Mouse (Mus musculus) frontal cortex, adult (tissue): ENCODE data around the gene Calhm1.
A peak's percentile ranks its signal among the peaks of the same experiment; 100 is the strongest.
"Not testable (repeated sequence)": the region's sequence is repeated elsewhere in the genome, so short reads cannot be mapped to it uniquely, and the experiment has no call there.

Experiments
- ATAC-seq: cut with Nextera tagmentation; 2 replicates; pipeline ENCODE4 v1.9.2; 2017; ENCODE audit warnings: mild to moderate bottlenecking, moderate library complexity, mixed read lengths; ENCODE audit not compliant: low TSS enrichment

Gene Calhm1

GRCm38 (mm10) chr19:47153767-47154166, 9.7 kb upstream of the Calhm1 start:
- ATAC-seq = no peak

DNA sequence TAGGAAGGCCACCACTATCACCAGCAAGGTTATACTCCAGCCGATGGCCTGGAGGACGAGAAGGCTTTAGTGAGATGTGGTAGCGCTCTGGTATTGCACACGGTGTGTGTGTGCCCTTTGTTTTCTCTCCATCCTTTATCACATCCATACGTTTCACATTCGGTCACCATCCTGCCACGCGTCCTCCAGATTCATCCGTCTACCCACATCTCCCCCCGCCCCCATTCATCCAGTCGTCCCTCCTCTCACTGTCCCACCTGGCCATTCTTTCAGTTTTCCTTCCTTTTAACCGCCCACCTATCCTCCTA, 8.0 kb upstream of the Calhm1 start:
- no peak for ATAC-seq

DNA sequence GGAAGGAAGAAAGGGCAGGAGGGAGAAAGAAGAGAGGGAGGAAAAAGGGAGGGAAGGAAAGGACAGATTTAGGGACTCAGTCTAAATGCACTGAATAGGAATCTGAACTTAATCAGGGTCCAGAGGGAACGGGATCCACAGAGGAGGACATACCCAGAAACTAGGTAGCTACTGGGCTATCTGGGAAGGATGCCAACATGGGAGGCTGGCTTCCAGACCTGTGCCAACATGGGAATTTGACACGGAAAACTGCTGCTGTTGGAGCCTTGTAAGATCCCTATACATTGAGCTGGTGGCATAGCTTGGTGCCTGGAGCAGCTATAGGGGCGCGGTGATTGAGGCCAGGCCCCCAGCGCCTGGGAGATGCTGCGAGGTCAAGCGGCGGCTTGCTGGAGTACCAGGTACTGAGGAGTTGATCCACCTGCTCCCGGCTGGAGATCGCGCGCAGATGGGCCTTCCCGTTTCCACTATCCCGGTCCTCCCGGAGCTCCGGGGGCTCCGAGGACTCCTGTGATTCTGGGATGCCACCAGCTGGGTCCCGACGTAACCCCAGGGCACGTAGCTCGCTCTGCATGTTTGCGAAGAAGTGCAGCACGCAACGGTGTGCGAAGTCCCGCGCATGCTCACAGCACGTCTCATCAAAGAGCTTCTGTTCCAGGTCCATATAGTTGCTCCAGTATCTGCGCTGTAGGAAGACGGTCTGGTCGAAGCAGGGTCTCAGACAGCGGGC, 7.4 kb upstream of the Calhm1 start:
- ATAC-seq = peak; percentile 84

DNA sequence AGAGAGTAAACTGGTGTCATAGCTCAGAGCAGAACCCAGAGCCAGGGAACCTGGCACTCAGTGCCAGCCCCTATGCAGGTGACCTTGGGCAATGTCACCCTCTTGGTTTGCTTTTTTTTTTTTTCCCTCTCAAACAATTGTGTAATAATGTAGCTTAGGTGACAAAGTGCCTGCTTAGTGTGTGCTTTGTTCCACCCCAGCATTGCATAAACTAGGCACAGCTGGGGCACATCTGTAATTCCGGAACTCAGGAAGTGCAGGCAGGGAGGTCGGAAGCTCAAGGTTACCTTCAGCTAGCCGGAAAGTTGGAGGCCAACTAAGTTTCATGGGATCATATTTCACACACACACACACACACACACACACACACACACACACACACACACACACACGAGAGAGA, 5.8 kb upstream of the Calhm1 start:
- no peak for ATAC-seq

GRCm38 (mm10) chr19:47148267-47148847, 4.3 kb upstream of the Calhm1 start:
- no peak for ATAC-seq

- ATAC-seq = no peak
Observed at GRCm38 (mm10) chr19:47142438-47142837, 1.6 kb downstream of the Calhm1 start.

DNA sequence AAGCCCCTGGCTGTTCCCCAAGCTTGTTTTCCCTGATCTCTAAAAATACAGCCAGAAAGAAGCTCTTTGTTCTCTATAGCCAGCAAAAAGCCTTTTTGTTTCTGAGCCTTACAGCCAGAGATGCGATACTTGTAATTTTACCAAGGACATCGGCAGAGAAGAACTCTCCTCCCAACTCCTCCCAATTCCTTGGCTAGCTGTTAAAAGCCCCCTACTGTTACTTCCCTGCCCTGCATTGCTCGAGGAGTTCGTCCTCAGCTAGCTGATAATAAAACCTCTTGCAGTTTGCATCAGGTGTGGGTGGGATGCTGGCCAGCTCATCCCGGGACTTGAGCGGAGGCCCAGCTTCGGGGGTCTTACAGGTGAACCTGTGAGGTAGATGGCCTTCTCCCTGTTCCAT, 4.4 kb downstream of the Calhm1 start:
- not testable (repeated sequence) for ATAC-seq

DNA sequence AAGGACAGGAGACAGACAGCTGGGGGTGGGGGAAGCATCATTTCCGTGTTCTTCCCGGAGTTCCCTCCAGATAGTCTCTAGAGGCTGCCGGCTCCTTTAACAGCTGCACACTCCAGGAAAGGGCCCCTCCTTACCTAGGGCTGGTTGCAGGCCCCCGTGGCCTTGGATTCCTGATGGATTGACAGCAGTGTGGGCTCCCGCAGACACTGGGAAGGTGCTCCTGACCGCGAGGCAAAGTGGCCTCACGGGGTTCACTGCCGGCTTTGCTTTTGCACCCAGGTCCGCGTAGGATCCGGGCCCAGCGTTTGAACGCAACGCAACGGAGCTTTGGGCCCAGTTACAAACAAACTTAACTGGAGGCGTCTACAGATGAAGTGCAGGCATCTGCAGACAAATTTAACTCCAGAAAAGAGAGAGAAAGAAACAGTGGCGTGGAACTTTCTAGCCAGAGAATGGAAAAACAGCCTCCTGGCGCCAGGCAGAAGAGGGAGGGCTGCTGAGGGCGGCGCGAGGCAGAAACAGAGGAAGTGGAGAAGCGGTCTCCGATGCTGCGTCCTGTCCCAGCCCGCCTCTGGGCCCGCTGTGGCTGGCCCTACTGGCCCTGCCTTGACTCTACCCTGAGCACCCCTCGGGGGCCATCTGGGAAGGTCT, 6.2 kb downstream of the Calhm1 start, which contains the start of gene Calhm2:
TSS of gene Calhm2 (minus strand) at position 524 of the 651 bp plus-strand sequence.
- ATAC-seq = peak; percentile 50

DNA sequence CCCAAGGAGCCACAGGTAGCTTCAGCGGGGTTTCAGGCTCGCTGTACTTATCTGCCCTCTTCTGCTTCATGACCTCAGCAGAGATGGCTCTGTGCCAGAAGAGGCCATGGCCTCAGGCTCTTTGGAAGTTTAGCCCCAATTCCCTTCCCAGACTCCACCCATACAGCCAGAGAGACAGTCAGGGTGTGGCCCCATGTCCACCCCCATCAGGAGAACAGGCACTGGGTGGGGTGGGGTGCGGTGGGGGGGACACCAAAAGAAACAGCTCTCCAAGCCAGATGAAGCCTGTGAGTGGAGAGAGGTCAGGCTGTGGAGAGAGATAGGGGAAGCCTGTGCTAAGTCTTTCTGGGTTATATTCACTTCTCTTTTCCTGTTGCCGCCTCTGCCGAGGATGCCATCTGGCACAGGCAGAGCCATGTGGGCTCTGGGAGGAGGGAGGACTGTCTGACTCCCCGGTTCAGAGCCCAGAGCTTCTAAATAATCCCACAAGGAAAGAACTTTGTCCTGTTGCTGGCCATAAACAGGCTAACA, 6.9 kb downstream of the Calhm1 start:
- ATAC-seq = peak; percentile 64

DNA sequence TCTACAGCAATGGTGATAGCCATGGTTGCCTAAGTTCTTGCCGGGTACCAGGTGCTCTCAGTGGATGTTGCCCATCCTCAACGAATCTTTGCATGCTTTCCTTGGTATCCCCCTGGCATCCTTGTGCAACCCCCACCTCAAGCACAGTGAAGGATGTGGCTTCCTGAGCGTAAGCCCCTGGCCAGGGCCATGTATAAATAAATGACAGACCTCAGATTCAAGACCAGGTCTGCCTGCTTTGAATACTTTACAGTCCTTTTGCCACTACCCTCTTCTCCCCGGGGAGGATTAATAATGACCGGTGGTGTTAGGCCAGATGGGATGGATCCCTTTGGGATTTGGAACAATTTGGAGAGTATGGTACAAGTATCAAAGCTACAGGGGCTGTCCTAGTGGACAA, 7.9 kb downstream of the Calhm1 start:
- no peak for ATAC-seq

DNA sequence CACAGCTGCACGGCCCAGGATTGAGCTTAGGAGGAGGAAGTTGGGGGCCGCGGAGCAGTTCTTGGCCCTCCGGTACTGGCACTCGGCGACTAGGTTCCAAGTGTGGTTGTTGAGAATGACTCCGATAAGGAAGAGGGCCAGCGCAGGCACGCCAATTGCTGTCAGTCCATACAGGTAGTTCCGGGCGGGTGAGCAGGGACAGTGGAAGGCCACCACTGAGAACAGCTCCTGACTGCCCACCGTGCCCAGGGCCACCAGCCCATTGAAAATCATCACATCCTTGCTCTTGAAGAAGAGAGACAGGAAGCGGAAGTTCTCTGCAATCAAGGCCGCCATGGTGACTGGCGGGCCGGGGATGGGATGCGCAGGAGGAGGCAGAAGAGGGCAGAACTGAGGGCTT, 8.5 kb downstream of the Calhm1 start:
- no peak for ATAC-seq

GRCm38 (mm10) chr19:47133161-47133560, 10.9 kb downstream of the Calhm1 start:
- ATAC-seq = peak; percentile 44; the same call in 1 of the 2 replicates

DNA sequence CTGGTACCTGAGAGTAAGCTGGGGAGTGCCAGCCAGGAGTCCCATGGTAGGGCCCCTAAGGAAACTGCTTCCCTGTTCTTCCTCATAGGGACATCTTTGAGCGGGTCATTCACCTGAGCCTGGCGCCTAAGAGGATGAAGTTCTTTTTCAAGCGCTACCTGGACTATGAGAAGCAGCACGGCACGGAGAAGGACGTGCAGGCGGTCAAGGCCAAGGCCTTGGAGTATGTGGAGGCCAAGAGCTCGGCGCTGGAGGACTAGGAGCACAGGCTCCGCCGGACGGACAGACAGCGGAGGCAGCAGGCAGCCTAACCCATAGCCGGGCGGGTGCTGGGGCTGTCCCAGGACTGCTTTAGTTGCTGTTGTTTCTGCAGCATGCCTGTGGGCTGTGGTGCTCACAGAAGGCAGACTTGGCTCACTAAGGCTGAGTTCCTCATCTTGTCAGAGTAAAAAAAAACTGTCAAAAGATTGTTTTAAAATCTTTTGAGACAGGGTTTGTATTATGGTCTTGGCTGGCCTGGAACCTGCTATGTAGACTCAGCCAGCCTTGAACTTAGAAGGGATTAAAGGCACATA, 13.4 kb downstream of the Calhm1 start:
- no peak for ATAC-seq

DNA sequence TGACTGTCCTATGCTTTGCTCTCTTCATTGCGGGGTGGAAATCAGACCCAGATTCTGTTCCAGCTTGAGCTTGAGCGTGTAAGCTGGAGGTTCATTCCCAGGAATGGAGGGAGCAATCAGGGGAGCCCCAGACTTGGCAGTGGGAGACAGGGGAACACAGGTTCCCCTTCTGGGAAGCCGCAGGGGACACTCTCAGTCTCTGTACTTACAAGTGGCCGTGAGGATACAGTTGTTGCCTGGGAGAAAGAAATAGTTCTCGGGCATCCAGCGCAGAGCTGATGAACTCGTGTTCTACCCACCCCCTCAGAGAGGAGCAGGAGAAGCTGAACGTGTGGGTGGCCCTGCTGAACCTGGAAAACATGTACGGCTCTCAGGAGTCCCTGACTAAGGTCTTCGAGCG, 15.2 kb downstream of the Calhm1 start:
- no peak for ATAC-seq

- peak; percentile 38 for ATAC-seq
Observed at GRCm38 (mm10) chr19:47128164-47128563, 15.9 kb downstream of the Calhm1 start.

- no peak for ATAC-seq
Observed at GRCm38 (mm10) chr19:47122802-47123201, 21.3 kb downstream of the Calhm1 start.

GRCm38 (mm10) chr19:47121054-47121453, 23.0 kb downstream of the Calhm1 start:
- ATAC-seq = peak; percentile 65

- no peak for ATAC-seq
Observed at GRCm38 (mm10) chr19:47118634-47119033, 25.4 kb downstream of the Calhm1 start.

DNA sequence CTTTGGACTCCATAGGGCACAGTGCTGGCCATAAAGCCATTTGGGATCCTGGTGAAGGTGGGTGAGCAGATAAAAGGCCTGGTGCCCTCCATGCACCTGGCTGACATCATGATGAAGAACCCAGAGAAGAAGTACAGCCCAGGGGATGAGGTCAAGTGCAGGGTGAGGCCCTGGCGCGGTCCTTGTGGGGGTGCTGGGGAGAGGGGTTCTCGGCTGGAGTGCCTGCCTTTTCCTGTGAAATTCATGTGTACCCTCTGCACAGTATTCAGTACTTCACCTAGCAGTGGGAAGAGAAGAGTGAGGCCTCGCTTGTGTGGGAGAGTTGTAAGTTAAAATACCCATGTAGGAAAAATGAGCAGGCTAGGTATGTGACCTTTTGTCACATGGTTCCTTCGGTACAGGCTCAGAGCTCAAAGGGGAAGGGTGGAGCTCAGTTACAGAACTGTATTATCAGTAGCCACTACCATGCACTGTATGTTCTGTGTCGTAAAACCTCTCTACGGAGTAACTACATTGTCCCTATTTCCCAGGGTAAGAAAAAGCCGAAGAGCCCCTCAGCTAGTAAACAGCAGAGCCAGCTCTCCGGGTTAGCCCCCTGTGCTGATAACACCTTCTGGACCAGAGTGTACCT, 39.3 kb downstream of the Calhm1 start:
- no peak for ATAC-seq

DNA sequence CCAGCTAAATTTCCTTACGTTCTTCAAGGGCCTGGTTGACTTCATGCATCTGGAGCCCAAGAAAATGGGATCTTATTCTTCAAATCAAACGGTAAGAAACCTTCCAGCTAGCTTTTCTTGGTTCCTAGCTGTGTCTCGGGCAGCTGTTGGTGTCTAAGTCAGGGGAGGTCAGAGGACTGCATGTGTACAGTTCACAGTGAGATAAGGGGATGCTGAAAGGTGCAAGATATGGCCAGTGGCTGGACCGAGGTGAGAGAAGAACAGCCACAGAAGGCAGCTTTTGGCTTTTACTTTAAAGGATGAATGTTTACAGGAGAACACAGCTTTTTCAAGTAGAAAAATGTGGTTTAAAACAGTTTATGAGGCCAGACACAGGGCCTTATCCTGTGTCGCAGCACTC, 43.0 kb downstream of the Calhm1 start:
- no peak for ATAC-seq
